Mouse (Mus musculus): Measurements from ENCODE around the gene Hacd2. TPM values are rescaled to one million over a fixed set of nuclear protein-coding genes. Genes with fewer than 3 reads are reported as not detected.

Hacd2 gene
- polyA plus RNA-seq, 1 experiment from 2014 or later = 103 TPM

Other genes starting within 250 kb of the Hacd2 start
- 0.66 and 0.87 TPM in 2 replicates for gene Adcy5, start 132.4 kb downstream of the Hacd2 start, polyA plus RNA-seq (2015; fragmentation: Nextera tagmentation; extraction: Ambion mirVana)